Mouse (Mus musculus) cerebellum, adult 2 months (tissue): ENCODE results near the gene Aqp2.

Experiments
- CTCF ChIP-seq: fragments of 200-500 bp; IDR thresholded peaks from 2 replicates; pipeline ENCODE4 v1.5.1; 2011; ENCODE audit warnings: low read depth, mild to moderate bottlenecking, control low read depth, low read length, moderate library complexity, borderline replicate concordance; ENCODE audit not compliant: insufficient read depth
- POLR2A ChIP-seq: fragments of 200-500 bp; IDR thresholded peaks from 2 replicates; pipeline ENCODE4 v1.6.1; 2011; ENCODE audit warnings: low read length, control low read depth, borderline replicate concordance; ENCODE audit not compliant: insufficient read depth

DNA sequence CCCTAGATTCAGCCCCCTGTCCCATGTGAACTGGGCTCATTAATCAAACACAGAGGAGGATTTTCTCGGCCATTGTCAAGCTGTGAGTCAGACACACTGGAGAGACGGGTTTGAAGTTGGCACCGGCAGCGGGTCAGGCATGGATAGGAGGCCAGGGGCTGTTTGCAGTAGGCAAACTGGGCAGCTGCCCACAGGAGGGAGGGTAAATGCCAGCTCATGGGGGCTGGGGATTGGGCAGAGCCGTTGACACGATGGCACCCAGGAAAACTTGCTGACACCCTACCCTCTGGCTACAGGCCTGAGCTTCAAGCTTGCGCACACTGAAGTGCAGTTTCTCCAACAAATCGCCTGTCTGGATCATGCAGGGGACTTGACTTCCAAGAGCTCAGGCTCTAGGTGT, 13.3 kb downstream of the Aqp2 start:
- no peak for TF ChIP-seq POLR2A
- no peak for TF ChIP-seq CTCF
